Mouse (Mus musculus) cerebellum, adult 2 months (tissue): ENCODE data around the gene Slc12a9.

Experiments
- CTCF ChIP-seq: fragments of 200-500 bp; IDR thresholded peaks from 2 replicates; pipeline ENCODE4 v1.5.1; 2011; ENCODE audit warnings: low read depth, mild to moderate bottlenecking, control low read depth, low read length, moderate library complexity, borderline replicate concordance; ENCODE audit not compliant: insufficient read depth
- POLR2A ChIP-seq: fragments of 200-500 bp; IDR thresholded peaks from 2 replicates; pipeline ENCODE4 v1.6.1; 2011; ENCODE audit warnings: low read length, control low read depth, borderline replicate concordance; ENCODE audit not compliant: insufficient read depth

DNA sequence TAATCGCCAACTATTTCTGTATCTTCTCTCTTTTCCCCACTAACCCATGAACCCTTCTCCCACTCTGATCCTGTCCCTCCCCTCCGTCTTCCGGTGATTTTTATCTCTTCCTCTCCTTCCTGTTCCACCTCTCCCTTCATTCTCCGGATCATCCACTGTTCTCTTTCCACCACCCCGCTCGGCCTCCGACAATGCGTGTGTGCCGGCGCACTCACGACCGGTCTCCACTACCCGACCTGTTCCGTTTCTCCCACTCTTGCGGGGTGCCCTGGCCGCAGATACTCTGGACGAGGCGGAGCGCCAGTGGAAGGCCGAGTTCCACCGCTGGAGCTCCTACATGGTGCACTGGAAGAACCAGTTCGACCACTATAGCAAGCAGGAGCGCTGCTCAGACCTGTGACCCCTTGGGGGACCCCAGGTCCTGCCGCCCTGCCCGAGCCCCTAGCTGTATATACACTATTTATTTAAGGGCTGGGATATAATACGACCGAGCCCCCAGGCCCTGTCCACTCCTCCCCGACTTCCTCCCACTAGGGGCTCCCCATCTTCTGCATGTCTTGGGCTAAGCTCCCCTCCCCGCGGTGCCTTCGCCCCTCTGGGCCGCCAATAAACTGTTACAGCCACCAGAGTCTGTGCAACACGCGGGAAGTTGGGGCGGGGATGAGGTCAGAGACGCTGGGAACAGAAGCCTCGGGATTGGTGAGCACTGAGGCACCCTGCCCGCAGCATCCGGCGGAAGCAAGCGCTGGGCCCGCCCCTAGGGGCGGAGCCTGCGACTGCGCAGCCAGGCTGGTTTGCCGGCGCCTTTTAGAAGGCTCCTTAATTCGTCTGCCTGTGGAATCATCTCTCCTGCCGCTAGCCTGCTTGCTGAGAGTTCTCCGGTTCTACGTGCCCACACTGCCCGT is 39.3 kb downstream of the Slc12a9 start, which contains the start of gene Ufsp1:
- TF ChIP-seq POLR2A (peak; percentile 79; the same call in 1 of the 2 replicates), CTCF (no peak)
